Mouse (Mus musculus): ENCODE results near the gene Spryd4. TPM values are rescaled to one million over a fixed set of nuclear protein-coding genes. Genes with fewer than 3 reads are reported as not detected.
"Not testable (repeated sequence)": the region's sequence is repeated elsewhere in the genome, so short reads cannot be mapped to it uniquely, and the experiment has no call there.

Spryd4 gene
- polyA plus RNA-seq, 1 experiment, result 21.8 TPM

DNA sequence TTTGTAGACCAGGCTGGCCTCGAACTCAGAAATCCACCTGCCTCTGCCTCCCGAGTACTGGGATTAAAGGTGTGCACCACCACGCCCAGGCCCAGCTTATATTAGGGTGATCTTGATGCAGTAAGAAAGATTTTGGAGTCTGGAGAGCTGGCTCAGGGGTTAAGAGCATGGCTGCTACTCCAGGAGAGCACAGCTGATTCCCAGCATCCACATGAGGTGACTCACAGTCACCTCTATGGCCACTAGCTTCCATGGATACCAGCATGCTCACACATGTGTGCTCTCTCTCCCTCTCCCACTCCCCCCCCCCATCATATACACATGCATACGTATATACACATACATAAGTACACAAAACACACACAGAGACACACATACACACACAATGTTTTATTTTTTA lies 34.3 kb downstream of the Spryd4 start:
- no peaks in the 10 kb centered on the region for H3K36me3 ChIP-seq (ENCODE audit: control insufficient read depth, insufficient read depth, low read length, poor library complexity, severe bottlenecking)
- H3K4me3 ChIP-seq (ENCODE audit: low read depth, low read length), result no peak overlapping the region
- TF ChIP-seq EP300 (IDR thresholded peaks at IDR 0.05; ENCODE audit: insufficient read depth, low read depth, low read length) (no peak), CTCF (IDR thresholded peaks at IDR 0.05; ENCODE audit: low read depth, low read length) (no peak), POLR2A (IDR thresholded peaks at IDR 0.05; ENCODE audit: insufficient read depth, low read length) (no peak)
- no peak overlapping the region for H3K27ac ChIP-seq (ENCODE audit: insufficient read depth, low read length)
- H3K27me3 ChIP-seq (ENCODE audit: control insufficient read depth, insufficient read depth, low read length, poor library complexity, severe bottlenecking), result no peaks in the 10 kb centered on the region
- no peak overlapping the region for H3K9ac ChIP-seq (ENCODE audit: low read depth, poor library complexity, severe bottlenecking)
- H3K4me1 ChIP-seq (ENCODE audit: control insufficient read depth, insufficient read depth, low read length), result no peaks in the 10 kb centered on the region
- no peaks in the 10 kb centered on the region for H3K9me3 ChIP-seq (replicated peaks; ENCODE audit: control insufficient read depth, insufficient read depth, low read length, poor library complexity, severe bottlenecking)

DNA sequence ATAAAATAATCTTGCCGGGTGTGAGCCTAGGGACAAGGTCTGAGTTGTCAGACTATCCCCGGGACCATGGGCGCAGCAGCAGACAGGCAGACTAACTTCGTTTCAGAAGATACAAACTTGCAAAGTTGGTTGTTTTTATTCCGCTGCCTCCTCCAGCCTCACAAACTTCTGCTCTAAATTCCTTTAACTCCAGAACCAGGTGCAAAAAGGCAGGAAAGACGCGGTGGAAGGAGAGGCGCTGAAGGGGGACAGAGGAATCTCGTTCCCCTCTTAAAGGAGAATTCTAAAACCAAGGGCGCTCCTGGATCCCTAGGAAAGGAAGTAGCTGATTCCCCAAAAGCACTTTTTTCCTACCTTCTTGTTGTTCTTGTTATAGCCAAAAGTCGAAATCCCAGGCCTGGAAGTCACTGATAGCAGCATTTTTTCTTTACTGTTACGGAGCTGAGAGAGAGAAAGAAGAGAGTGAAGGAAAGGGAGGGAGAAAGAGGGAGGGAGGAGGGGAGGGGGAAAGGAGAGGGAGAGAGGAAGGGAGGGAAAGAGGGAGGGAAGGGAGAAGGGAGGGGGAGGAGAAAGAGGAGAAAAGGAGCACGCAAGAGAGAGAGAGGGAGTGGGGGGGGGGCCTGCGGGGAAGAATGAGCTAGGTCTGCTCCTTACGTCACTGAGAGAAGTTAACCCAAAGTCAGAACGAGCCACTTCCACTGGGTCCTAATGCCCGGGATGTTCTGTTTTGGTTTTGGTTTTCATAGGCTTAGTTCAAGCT lies 35.4 kb downstream of the Spryd4 start:
- no peak for TF ChIP-seq POLR2A (IDR thresholded peaks at IDR 0.05; ENCODE audit: insufficient read depth, low read length)
- no peak for TF ChIP-seq EP300 (IDR thresholded peaks at IDR 0.05; ENCODE audit: insufficient read depth, low read depth, low read length)
- TF ChIP-seq CTCF (IDR thresholded peaks at IDR 0.05; ENCODE audit: low read depth, low read length), result no peak
- Histone ChIP-seq H3K27ac (ENCODE audit: insufficient read depth, low read length) (peak overlapping the region; percentile 85), H3K36me3 (ENCODE audit: control insufficient read depth, insufficient read depth, low read length, poor library complexity, severe bottlenecking) (no peaks in the 10 kb centered on the region)

DNA sequence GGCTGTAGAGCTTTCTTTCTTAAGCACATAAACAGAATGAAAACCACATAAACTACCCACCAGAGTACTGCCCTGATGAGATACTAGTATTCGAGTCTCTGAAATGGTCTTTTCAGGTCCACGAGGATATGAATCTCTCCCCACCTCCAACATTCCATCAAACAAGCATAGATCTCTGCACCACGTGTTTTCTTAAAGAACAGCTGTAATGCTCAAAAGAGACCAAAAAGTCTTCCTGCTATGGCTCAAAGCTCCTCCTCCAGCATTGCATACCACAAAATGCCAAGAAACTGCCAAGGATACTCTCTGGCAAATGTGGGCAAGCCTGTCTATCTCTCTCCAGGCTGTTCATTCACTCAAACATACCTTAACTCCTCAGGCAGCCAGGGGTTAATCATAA lies 36.3 kb downstream of the Spryd4 start:
- TF ChIP-seq EP300 (IDR thresholded peaks at IDR 0.05; ENCODE audit: insufficient read depth, low read depth, low read length), result no peak
- TF ChIP-seq POLR2A (IDR thresholded peaks at IDR 0.05; ENCODE audit: insufficient read depth, low read length), result no peak
- TF ChIP-seq CTCF (IDR thresholded peaks at IDR 0.05; ENCODE audit: low read depth, low read length), result no peak
- Histone ChIP-seq H3K27ac (ENCODE audit: insufficient read depth, low read length) (0 out of 2 replicates have a peak overlapping the region, but pooled peaks have one; percentile 85), H3K27me3 (ENCODE audit: control insufficient read depth, insufficient read depth, low read length, poor library complexity, severe bottlenecking) (no peaks in the 10 kb centered on the region), H3K9me3 (replicated peaks; ENCODE audit: control insufficient read depth, insufficient read depth, low read length, poor library complexity, severe bottlenecking) (no peaks in the 10 kb centered on the region), H3K9ac (ENCODE audit: low read depth, poor library complexity, severe bottlenecking) (peak overlapping the region; percentile 82), H3K4me1 (ENCODE audit: control insufficient read depth, insufficient read depth, low read length) (no peaks in the 10 kb centered on the region), H3K4me3 (ENCODE audit: low read depth, low read length) (peak overlapping the region; percentile 90), H3K36me3 (ENCODE audit: control insufficient read depth, insufficient read depth, low read length, poor library complexity, severe bottlenecking) (no peaks in the 10 kb centered on the region)

More for the DNA sequence above, 35.4 kb downstream of the Spryd4 start:
- H3K9me3 ChIP-seq (replicated peaks; ENCODE audit: control insufficient read depth, insufficient read depth, low read length, poor library complexity, severe bottlenecking), result no peaks in the 10 kb centered on the region
- no peaks in the 10 kb centered on the region for H3K4me1 ChIP-seq (ENCODE audit: control insufficient read depth, insufficient read depth, low read length)
- peak overlapping the region; percentile 82 for H3K9ac ChIP-seq (ENCODE audit: low read depth, poor library complexity, severe bottlenecking)
- peak overlapping the region; percentile 90 for H3K4me3 ChIP-seq (ENCODE audit: low read depth, low read length)
- H3K27me3 ChIP-seq (ENCODE audit: control insufficient read depth, insufficient read depth, low read length, poor library complexity, severe bottlenecking), result no peaks in the 10 kb centered on the region

DNA sequence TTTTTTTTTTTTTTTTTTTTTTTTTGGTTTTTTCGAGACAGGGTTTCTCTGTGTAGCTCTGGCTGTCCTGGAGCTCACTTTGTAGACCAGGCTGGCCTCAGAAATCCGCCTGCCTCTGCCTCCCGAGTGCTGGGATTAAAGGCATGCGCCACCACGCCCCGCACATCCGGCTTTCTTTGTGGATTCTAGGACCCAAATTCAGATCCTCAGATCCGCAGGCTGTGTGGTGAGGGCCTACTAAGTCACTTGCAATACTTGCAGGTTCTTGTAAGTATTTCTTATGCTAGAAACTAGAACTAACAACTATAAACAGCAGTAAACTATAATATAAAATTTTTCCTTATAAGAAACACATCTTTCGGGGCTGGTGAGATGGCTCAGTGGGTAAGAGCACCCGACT lies 40.3 kb downstream of the Spryd4 start:
- not testable (repeated sequence) for H3K4me1 ChIP-seq (ENCODE audit: control insufficient read depth, insufficient read depth, low read length); H3K9ac ChIP-seq (ENCODE audit: low read depth, poor library complexity, severe bottlenecking); H3K9me3 ChIP-seq (replicated peaks; ENCODE audit: control insufficient read depth, insufficient read depth, low read length, poor library complexity, severe bottlenecking); H3K27me3 ChIP-seq (ENCODE audit: control insufficient read depth, insufficient read depth, low read length, poor library complexity, severe bottlenecking); H3K36me3 ChIP-seq (ENCODE audit: control insufficient read depth, insufficient read depth, low read length, poor library complexity, severe bottlenecking); H3K4me3 ChIP-seq (ENCODE audit: low read depth, low read length)
- H3K27ac ChIP-seq (ENCODE audit: insufficient read depth, low read length), result 0 out of 2 replicates have a peak overlapping the region, but pooled peaks have one; percentile 55

DNA sequence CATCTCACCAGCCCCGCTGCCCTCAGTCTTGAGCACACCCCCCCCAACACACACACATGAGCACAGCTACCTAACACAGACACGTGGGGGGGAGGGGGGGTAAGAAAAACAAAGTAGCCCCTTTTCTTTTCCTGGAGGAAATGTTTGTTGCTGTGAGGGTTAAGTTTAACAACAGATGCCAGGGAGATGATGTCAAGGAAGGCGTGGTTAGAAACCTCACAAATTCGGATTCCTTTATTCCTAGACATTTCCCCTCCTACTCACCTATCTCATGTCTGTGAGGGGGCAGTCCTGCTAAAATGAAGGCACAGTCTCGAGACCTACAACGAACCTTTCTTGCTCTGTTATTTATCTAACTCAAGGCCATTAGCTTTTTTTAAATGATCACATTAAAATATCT lies 44.5 kb downstream of the Spryd4 start:
- Histone ChIP-seq H3K4me1 (ENCODE audit: control insufficient read depth, insufficient read depth, low read length) (no peaks in the 10 kb centered on the region), H3K36me3 (ENCODE audit: control insufficient read depth, insufficient read depth, low read length, poor library complexity, severe bottlenecking) (no peaks in the 10 kb centered on the region), H3K27ac (ENCODE audit: insufficient read depth, low read length) (peak overlapping the region; percentile 74), H3K27me3 (ENCODE audit: control insufficient read depth, insufficient read depth, low read length, poor library complexity, severe bottlenecking) (no peaks in the 10 kb centered on the region), H3K9ac (ENCODE audit: low read depth, poor library complexity, severe bottlenecking) (peak overlapping the region; percentile 40; the same call in 1 of the 2 replicates), H3K9me3 (replicated peaks; ENCODE audit: control insufficient read depth, insufficient read depth, low read length, poor library complexity, severe bottlenecking) (no peaks in the 10 kb centered on the region), H3K4me3 (ENCODE audit: low read depth, low read length) (no peak overlapping the region)
- TF ChIP-seq CTCF (IDR thresholded peaks at IDR 0.05; ENCODE audit: low read depth, low read length), result no peak
- TF ChIP-seq POLR2A (IDR thresholded peaks at IDR 0.05; ENCODE audit: insufficient read depth, low read length), result no peak
- no peak for TF ChIP-seq EP300 (IDR thresholded peaks at IDR 0.05; ENCODE audit: insufficient read depth, low read depth, low read length)

DNA sequence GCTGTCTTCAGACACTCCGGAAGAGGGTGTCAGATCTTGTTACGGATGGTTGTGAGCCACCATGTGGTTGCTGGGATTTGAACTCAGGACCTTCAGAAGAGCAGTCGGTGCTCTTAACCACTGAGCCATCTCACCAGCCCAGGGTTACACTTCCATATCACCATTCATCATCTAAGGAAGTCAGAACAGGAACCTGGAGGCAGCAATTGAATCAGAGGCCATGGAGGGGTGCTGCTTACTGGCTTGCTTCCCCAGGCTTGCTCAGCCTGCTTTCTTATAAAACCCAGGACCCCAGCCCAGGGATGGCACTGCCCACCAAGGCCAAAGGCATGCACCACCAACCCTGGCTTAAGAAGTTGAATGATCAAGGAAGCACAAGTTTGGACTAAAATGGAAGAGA lies 45.9 kb downstream of the Spryd4 start:
- not testable (repeated sequence) for H3K27me3 ChIP-seq (ENCODE audit: control insufficient read depth, insufficient read depth, low read length, poor library complexity, severe bottlenecking)

More for the DNA sequence above, 45.9 kb downstream of the Spryd4 start:
- H3K9ac ChIP-seq (ENCODE audit: low read depth, poor library complexity, severe bottlenecking); H3K36me3 ChIP-seq (ENCODE audit: control insufficient read depth, insufficient read depth, low read length, poor library complexity, severe bottlenecking); H3K27ac ChIP-seq (ENCODE audit: insufficient read depth, low read length); H3K4me3 ChIP-seq (ENCODE audit: low read depth, low read length); H3K9me3 ChIP-seq (replicated peaks; ENCODE audit: control insufficient read depth, insufficient read depth, low read length, poor library complexity, severe bottlenecking); H3K4me1 ChIP-seq (ENCODE audit: control insufficient read depth, insufficient read depth, low read length): not testable (repeated sequence)

Other genes starting within 250 kb of the Spryd4 start
- gene Hsd17b6, start 204.2 kb downstream of the Spryd4 start, polyA plus RNA-seq (2011; ENCODE audit: insufficient read depth, insufficient read length, low read depth, missing spikeins), result not detected in 2 replicates
- gene Prim1, start 196.6 kb downstream of the Spryd4 start, polyA plus RNA-seq (2011; ENCODE audit: insufficient read depth, insufficient read length, low read depth, missing spikeins), result 69.7 and 78.2 TPM in 2 replicates
- 1,269 and 1,335 TPM in 2 replicates for gene Naca, start 176.2 kb downstream of the Spryd4 start, polyA plus RNA-seq (2011; ENCODE audit: insufficient read depth, insufficient read length, low read depth, missing spikeins)
- gene Ptges3, start 152.9 kb downstream of the Spryd4 start, polyA plus RNA-seq (2011; ENCODE audit: insufficient read depth, insufficient read length, low read depth, missing spikeins), result 759 and 788 TPM in 2 replicates
- 1,323 and 1,329 TPM in 2 replicates for gene Atp5b, start 128.5 kb downstream of the Spryd4 start, polyA plus RNA-seq (2011; ENCODE audit: insufficient read depth, insufficient read length, low read depth, missing spikeins)
- 166 and 170 TPM in 2 replicates for gene Baz2a, start 120.2 kb downstream of the Spryd4 start, polyA plus RNA-seq (2011; ENCODE audit: insufficient read depth, insufficient read length, low read depth, missing spikeins)
- 133 and 137 TPM in 2 replicates for gene Rbms2, start 31.5 kb downstream of the Spryd4 start, polyA plus RNA-seq (2011; ENCODE audit: insufficient read depth, insufficient read length, low read depth, missing spikeins)
- 24.3 and 30.9 TPM in 2 replicates for gene Gls2, start 17.4 kb downstream of the Spryd4 start, polyA plus RNA-seq (2011; ENCODE audit: insufficient read depth, insufficient read length, low read depth, missing spikeins)
- 0.37 and 0.62 TPM in 2 replicates for gene Mip, start 14.0 kb upstream of the Spryd4 start, polyA plus RNA-seq (2011; ENCODE audit: insufficient read depth, insufficient read length, low read depth, missing spikeins)
- gene Timeless, start 20.3 kb upstream of the Spryd4 start, polyA plus RNA-seq (2011; ENCODE audit: insufficient read depth, insufficient read length, low read depth, missing spikeins), result 57.7 and 64.1 TPM in 2 replicates
- 0.43 TPM in 1 of 2 replicates, not detected in the other for gene Apon, start 42.3 kb upstream of the Spryd4 start, polyA plus RNA-seq (2011; ENCODE audit: insufficient read depth, insufficient read length, low read depth, missing spikeins)
- not detected in 2 replicates for gene Apof, start 56.9 kb upstream of the Spryd4 start, polyA plus RNA-seq (2011; ENCODE audit: insufficient read depth, insufficient read length, low read depth, missing spikeins)
- 29.7 and 35.9 TPM in 2 replicates for gene Stat2, start 58.8 kb upstream of the Spryd4 start, polyA plus RNA-seq (2011; ENCODE audit: insufficient read depth, insufficient read length, low read depth, missing spikeins)
- gene Il23a, start 86.9 kb upstream of the Spryd4 start, polyA plus RNA-seq (2011; ENCODE audit: insufficient read depth, insufficient read length, low read depth, missing spikeins), result 4.7 and 5.7 TPM in 2 replicates
- gene Pan2, start 91.5 kb upstream of the Spryd4 start, polyA plus RNA-seq (2011; ENCODE audit: insufficient read depth, insufficient read length, low read depth, missing spikeins), result 40.5 and 40.8 TPM in 2 replicates
- gene Cnpy2, start 110.7 kb upstream of the Spryd4 start, polyA plus RNA-seq (2011; ENCODE audit: insufficient read depth, insufficient read length, low read depth, missing spikeins), result 62.9 and 68.4 TPM in 2 replicates
- 197 and 202 TPM in 2 replicates for gene Cs, start 125.9 kb upstream of the Spryd4 start, polyA plus RNA-seq (2011; ENCODE audit: insufficient read depth, insufficient read length, low read depth, missing spikeins)
- gene Coq10a, start 157.2 kb upstream of the Spryd4 start, polyA plus RNA-seq (2011; ENCODE audit: insufficient read depth, insufficient read length, low read depth, missing spikeins), result 18.7 and 20.2 TPM in 2 replicates
- gene Ankrd52, start 165.3 kb upstream of the Spryd4 start, polyA plus RNA-seq (2011; ENCODE audit: insufficient read depth, insufficient read length, low read depth, missing spikeins), result 28.8 and 29.0 TPM in 2 replicates
- 0.31 TPM in 1 of 2 replicates, not detected in the other for gene Slc39a5, start 189.4 kb upstream of the Spryd4 start, polyA plus RNA-seq (2011; ENCODE audit: insufficient read depth, insufficient read length, low read depth, missing spikeins)
- 79.3 and 82.9 TPM in 2 replicates for gene Nabp2, start 199.7 kb upstream of the Spryd4 start, polyA plus RNA-seq (2011; ENCODE audit: insufficient read depth, insufficient read length, low read depth, missing spikeins)
- 33.3 and 37.4 TPM in 2 replicates for gene Rnf41, start 199.8 kb upstream of the Spryd4 start, polyA plus RNA-seq (2011; ENCODE audit: insufficient read depth, insufficient read length, low read depth, missing spikeins)
- gene Smarcc2, start 247.4 kb upstream of the Spryd4 start, polyA plus RNA-seq (2011; ENCODE audit: insufficient read depth, insufficient read length, low read depth, missing spikeins), result 26.3 and 28.6 TPM in 2 replicates

Measured in ES-Bruce4 (cell line).